Mouse (Mus musculus) testis, postnatal 10 days (tissue): ENCODE results near the gene Lacc1.
A peak's percentile ranks its signal among the peaks of the same experiment; 100 is the strongest.
"Not testable (repeated sequence)": the region's sequence is repeated elsewhere in the genome, so short reads cannot be mapped to it uniquely, and the experiment has no call there.

Experiments
- DNase-seq: peaks from one replicate; pipeline ENCODE4 v3.0.0; 2021; ENCODE audit warnings: low spot score

The Lacc1 gene

DNA sequence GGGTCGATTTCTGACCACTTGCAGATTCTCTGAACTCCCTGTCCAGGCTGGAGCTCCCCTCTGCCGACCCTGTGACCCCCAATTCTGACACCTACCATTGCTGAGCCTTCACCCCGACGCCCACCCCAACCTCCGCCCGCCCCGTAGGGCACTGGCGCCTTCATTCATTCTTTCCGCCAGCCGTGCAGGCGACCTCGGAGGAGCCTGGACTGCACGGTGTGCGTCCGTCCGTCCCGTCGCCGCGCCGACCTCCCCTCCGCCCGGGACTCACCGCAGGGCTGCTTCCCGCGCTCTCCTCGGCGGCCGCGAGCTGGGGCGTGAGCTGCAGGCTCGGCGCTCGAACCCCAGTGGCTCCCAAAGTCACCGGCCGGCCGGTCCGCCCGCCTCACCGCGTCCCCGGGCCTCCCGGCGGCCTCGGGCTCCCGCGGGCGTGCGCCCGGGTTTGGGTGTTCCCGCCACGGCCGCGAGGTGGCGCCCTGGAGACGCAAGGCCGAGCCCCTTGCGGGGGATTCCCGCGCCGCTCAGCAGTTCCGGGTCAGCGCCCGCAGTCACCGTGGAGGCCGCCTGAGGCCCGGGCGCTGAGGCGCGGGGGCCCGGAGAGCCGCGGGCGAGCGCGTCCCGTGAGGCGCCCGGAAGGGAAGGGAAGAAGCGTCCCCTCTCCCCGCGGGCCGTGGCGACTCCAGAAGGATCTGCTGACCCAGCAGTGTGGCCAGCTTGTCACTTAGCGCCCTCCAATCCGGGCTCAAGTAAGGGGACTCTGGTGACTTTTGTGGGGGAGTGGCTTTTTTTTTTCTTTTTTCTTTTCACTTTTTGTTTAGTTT lies at the start of gene Lacc1, which contains the start of gene Ccdc122:
Gene Lacc1, minus strand, starts transcription at position 679 of the 821 bp plus-strand sequence.
Gene Ccdc122, plus strand, starts transcription at position 547 of the 821 bp plus-strand sequence.
- DNase-seq: peak; percentile 93

DNA sequence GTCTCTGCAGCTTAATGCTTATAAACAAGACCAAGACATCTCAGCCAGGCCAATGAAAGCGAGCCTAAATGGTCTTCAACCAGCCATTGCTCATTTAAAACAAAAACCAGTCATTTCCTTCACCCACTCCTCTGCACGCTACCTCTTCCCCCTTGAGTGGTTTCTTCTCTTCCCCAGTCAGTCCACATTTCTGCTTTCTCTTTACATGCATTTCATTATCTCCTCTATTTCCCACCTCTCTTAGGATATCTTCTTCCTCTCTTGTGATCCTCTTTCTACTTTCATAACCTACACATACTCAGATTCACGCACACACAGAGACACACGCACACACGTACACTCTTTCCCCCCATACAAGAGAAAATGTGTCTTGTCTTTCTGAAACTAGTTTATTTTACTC lies 44.5 kb upstream of the Lacc1 start:
- DNase-seq: no peak

GRCm38 (mm10) chr14:77069361-77069760 lies 32.7 kb upstream of the Lacc1 start:
- no peak for DNase-seq

DNA sequence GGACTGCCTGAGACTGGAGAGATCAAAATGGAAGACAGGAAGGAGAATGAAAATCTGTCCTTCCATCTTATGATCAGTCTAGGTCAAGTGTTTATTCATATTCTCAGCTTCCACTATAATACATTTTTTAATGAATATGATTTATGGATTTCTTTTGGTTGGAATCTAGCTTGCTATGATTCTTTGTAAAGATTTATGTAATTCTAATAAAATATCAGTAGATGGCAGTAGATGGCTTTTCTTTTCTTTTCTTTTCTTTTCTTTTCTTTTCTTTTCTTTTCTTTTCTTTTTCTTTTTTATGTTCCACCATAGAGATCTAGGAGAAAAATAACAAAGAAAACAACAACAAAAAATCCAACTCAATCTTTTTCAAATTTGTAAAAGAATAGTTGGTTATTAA lies 16.6 kb upstream of the Lacc1 start:
- no peak for DNase-seq

DNA sequence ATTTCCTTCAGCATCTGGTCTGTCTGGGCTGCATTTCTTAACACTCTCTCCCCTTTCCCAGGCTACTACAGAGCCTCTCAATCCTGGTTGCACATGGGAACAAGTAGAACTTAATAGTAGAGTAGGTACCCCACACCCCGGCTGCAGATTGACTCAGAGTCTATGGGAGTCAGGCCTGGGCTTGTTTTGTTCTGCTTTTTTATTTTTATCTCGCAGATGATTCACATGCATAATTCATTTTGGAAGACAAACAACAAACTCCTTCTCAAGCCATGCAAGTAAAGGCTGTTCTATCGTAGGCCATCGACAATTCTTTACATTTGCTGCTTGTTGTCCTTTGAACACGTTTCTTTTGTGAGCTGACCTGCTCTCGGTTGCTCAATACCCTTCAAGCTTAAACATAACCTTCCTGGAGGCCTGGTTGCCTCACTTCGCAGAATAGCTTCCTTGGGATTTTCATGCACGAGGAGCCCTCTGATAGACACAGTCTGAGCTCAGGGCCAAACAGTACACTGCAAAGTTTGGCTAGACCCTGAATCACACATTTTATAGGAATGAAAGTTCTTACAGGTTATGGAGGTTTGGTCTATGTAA lies 1.2 kb upstream of the Lacc1 start:
- no peak for DNase-seq

DNA sequence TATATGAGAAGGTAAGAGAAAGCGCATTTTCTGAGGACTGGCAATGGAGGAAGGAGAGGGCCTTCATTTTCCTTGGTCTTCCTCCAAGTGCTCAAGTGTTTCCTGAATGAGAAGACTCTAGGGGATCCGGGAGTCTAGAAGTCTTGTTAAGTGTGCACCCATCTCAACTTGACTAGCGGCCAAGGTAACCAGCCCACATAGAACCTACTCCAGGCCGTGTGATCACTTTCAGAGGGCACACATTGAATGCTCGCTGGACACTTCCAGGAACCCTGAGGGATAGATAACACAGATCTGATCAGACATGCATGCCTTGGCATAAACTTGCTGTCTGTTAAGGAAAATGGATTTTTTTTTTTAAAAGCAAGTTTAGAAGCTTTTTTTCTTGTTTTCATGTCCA lies 626 bp upstream of the Lacc1 start:
- no peak for DNase-seq

DNA sequence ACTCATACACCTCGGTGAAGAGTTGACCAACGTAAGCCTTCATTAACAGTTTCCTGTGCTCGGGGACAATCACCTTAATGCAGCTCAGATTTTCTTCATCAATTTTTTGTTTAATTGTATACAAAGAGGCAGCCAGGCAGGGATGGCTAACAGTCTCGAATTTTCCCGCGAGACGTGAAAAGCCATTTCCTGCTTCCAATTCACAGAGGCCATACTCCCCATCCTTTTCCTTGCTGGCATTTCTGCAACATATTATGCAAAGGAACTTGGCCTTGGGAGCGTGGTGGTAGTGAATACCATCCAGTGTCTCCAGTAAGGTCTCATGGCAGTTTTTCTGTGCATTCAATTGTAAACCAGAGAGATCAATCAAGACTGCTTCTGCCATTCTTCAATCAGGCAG lies 1.7 kb downstream of the Lacc1 start:
- no peak for DNase-seq

DNA sequence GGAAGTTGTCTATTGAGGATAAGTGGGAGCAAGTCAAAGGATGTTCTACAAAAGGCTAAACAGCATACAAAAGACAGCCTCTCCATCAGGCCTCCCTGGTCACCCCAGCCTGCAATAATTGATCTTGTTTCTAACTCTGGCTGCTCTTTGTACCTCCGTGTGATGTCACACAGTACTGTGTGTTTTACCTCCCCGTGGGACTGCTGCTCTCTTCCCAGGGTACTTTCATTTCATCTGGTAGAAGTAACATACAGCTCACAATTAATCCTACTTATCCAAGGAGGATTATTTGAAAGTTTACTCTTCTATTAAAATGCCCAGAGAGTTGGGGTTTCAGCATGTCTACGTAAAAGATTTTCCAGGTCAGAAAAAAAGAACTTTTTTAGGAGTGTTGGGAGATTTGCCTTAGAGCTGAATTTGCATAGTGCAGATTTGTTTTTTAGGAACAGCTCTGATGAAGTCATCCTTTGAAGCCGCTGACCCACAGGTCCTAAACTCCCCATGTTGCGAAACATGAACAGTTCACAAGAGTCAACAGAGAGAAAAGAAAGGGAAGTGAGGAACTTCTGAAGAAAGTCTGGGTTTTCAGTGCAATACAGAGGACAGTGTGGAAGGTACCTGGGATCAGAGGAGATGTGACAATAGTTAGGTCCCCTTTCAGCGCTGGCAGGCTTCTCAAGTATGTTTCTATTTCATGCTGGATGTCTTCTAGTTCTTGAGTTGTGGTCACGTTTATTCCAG lies 2.4 kb downstream of the Lacc1 start:
- DNase-seq: no peak

GRCm38 (mm10) chr14:77033391-77033790 lies 3.3 kb downstream of the Lacc1 start:
- DNase-seq: no peak

DNA sequence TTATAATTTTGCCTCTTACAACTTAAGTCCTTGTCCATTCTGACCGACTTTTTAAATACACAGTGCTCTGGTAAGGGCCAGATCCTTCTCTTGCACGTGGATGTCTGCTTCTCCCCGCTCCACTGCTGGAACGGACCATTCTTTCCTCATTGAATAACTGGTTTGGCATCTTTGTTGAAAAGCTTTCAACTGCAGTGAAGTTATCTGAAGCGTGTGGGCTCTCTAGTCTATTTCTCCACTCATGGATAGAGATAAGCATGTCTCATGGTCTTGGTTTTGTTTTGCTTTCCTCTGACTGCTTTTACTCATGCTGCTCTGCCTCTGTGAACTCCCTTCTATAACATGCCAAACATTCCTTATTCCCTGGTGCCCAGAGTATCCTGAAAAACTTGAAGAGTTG lies 4.3 kb downstream of the Lacc1 start:
- DNase-seq: no peak

GRCm38 (mm10) chr14:77030808-77031207 lies 5.9 kb downstream of the Lacc1 start:
- no peak for DNase-seq

DNA sequence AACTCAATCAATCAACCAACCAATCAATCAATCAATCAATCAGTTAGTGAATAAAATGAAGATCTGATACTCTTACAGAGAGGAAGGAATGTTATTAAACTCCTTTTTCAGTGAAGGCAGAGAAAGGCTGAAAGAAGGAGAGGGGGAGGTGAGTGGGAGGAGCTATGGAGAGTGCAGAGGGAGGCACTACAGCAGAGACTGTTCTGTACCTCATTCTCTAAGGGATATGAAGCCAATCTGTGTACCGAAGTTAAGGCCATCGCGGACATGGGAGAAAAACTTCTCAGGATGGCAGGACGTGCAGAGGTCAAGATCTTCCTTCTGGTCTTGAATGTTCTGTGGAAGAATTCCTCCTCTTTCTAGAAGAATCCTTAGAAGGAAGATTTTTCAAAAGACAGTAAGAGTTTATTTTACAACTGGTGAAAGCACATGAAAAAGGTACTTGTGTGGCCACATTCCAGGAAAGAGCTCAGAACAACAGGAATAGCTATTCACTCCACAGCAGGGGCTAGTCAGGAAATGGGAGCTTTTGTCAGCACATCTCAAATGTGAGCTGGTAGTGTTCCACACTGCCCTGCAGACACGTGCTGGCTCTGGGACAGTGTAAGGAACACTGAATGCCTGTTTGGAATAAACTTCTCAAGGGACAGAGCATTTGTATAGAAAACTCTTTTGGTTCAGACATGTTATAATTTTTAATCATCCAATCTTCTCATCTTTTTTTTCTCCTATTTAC lies 7.2 kb downstream of the Lacc1 start:
- no peak for DNase-seq

DNA sequence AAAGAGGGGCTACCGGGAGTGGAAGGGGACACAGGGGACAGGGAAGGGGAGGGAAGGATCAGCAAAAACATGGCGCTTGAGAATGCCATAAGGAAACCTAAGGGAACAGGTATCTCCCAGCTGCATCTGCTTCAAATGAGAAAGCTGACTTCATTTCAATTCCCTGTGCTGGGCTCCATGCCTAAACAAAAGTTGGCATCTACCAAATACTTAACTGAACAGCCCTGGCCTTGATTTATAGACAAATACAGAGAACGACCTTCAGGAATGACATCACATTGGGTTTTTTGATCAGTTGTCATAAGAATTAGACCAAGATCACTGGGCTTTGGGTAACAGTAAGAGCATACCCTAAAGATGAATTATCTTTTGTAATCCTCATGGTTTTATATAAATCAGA lies 12.2 kb downstream of the Lacc1 start:
- DNase-seq: no peak

DNA sequence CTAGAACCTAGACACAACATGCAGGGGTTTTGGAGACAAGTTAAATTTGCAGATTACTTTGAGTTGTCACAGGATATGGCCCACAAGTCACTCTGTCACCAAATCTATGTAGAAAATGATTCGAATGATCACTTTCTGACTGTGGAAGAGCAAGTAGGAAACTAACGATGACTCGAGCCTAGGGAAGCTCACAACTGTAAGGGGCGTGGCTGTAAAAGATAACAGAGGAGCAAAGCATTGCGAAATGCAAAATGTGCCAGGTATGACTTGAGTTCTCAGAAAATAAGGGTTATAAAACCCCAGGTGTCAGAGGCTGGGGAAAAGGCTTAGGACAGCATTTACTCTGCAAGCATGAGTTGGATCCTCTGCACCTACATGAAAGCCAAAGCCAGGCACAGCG lies 19.5 kb downstream of the Lacc1 start:
- DNase-seq: no peak

DNA sequence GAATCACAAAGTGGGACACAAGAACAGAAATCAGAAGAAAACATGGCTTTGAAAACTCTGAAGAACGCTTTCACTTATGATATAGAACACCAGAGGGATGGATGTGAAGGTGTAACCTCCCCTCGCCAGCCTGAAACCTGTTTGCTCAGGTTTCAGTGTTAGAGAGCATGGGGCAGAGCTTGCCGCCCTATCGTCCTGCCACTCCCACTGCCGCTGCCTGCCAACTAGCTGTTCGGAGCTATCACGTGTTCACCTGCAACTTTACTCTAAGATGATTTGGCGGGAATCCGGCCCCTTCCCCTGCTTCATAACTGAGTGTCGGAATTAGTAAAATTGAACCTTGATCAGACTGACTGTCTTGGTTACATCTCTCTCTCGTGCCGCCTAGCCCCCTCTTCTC lies 19.9 kb downstream of the Lacc1 start:
- not testable (repeated sequence) for DNase-seq

GRCm38 (mm10) chr14:77011804-77012203 lies 24.9 kb downstream of the Lacc1 start:
- peak; percentile 80 for DNase-seq

- DNase-seq: peak; percentile 88
Observed at GRCm38 (mm10) chr14:77008238-77008637, 28.5 kb downstream of the Lacc1 start.

- DNase-seq: no peak
Observed at GRCm38 (mm10) chr14:77005566-77005965, 31.1 kb downstream of the Lacc1 start.

- no peak for DNase-seq
Observed at GRCm38 (mm10) chr14:77004740-77005139, 32.0 kb downstream of the Lacc1 start.

GRCm38 (mm10) chr14:76990351-76990750 lies 46.4 kb downstream of the Lacc1 start:
- not testable (repeated sequence) for DNase-seq

DNA sequence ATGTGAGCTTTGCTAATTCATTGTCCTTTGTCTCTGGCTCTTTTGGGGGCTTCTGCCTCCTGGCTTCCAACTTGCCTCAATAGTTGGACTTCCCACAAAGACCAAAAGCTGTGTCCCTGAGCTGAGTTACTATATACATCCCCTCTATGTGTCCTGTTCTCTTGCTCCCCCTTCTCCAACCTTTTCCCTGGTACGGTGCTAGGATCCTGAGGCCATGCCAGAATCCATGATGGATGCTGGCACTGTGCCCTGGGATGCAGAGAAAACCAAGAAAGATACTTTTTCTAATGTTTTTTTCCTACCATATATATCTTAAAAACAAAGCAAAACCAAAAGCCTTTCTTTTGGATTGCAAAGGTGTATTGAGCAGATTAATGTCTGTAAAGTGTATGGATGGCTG lies 54.9 kb downstream of the Lacc1 start:
- no peak for DNase-seq

DNA sequence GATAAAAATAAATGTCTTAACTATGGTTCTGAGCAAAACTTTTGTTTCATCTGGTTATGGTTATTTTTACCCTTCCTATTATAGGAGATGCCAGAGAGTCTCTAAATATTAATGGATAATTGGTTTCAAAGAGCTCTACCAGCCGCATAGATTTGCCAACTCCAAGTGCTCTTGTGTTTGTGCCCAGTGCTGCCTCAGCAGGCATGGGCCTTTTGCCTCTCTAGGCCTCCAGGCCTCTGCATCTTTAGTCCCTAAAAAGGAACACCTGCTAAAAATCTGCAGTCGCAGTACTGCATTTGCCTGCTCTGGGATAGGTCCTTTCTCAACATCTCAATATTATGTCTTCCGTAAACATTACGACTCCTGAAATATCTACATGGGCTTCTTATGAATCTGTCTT lies 55.5 kb downstream of the Lacc1 start:
- DNase-seq: no peak
